Mouse (Mus musculus) forebrain, embryonic 15.5 days (tissue): ENCODE measurements at regions not wholly inside any gene's neighbourhood (a gene's known extent, or its start where the extent isn't known, plus 50 kb on each side); places are given as distances from the start of the nearest gene placed in this dataset.

Experiments
- ATAC-seq: fragments of 200-750 bp; cut with Nextera tagmentation; replicated peaks from 2 replicates; pipeline ENCODE4 v1.8.0; 2017; ENCODE audit warnings: mild to moderate bottlenecking, moderate TSS enrichment, moderate library complexity
- H3K27ac ChIP-seq: fragments of 300-500 bp; sonication (generic); replicated peaks from 2 replicates; pipeline ENCODE4 v1.5.1; 2015; ENCODE audit warnings: mild to moderate bottlenecking, inconsistent platforms
- H3K27me3 ChIP-seq: fragments of 300-500 bp; sonication (generic); 2 replicates; pipeline ENCODE4 v1.6.1; 2015; ENCODE audit warnings: inconsistent platforms
- H3K36me3 ChIP-seq: fragments of 300-500 bp; sonication (generic); 2 replicates; pipeline ENCODE4 v1.6.1; 2015; ENCODE audit warnings: mild to moderate bottlenecking, inconsistent platforms
- H3K4me1 ChIP-seq: fragments of 300-500 bp; sonication (generic); 2 replicates; pipeline ENCODE4 v1.6.1; 2015; ENCODE audit warnings: inconsistent platforms
- H3K4me2 ChIP-seq: fragments of 300-500 bp; sonication (generic); replicated peaks from 2 replicates; pipeline ENCODE4 v1.6.1; 2015; ENCODE audit warnings: mild to moderate bottlenecking, inconsistent platforms
- H3K4me3 ChIP-seq: fragments of 300-500 bp; sonication (generic); 2 replicates; pipeline ENCODE4 v1.5.1; 2015; ENCODE audit warnings: mild to moderate bottlenecking, inconsistent platforms
- H3K9ac ChIP-seq: fragments of 300-500 bp; sonication (generic); replicated peaks from 2 replicates; pipeline ENCODE4 v1.6.1; 2015; ENCODE audit warnings: mild to moderate bottlenecking, inconsistent platforms
- H3K9me3 ChIP-seq: fragments of 300-500 bp; sonication (generic); 2 replicates; pipeline ENCODE4 v1.6.1; 2016; ENCODE audit warnings: inconsistent platforms
- WGBS: fragments of 180-500 bp; shearing (Covaris S2); methylation state at CpG from one replicate; pipeline ENCODE4 v1.1.7; 2015; ENCODE audit warnings: mixed read lengths; 5-methylcytosine and 5-hydroxymethylcytosine counted together

GRCm38 (mm10) chr4:31760116-31760515 is 203.8 kb upstream of the Map3k7 start:
- H3K4me2 ChIP-seq, result no peak overlapping the region
- no peak overlapping the region for H3K4me3 ChIP-seq
- WGBS, result 37% methylated on average over 4 of the region's 4 CpGs
- ATAC-seq, result no peak
- no peaks in the 10 kb centered on the region for H3K4me1 ChIP-seq
- no peaks in the 10 kb centered on the region for H3K36me3 ChIP-seq
- H3K27me3 ChIP-seq, result no peaks in the 10 kb centered on the region
- no peaks in the 10 kb centered on the region for H3K9me3 ChIP-seq
- no peak overlapping the region for H3K27ac ChIP-seq
- H3K9ac ChIP-seq, result no peak overlapping the region

DNA sequence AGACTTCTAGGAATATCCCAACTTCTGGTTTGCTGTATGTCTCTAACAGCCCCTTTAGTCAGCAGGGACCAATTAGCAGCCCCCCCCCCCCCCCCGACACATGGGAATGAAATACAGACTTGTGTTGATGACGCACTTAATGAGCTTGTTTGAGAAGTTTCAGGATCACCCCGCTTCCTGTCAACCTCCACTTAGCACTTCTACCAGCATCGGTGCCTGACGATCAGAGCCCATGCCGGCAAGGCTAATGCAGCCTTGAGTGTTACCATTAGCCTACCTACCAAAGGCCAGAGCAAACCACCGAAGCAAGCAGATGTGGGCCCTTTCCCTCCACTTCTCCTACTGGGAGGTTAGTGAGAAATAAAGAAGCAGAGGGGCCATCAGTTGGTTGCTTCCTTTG is 201.7 kb upstream of the Map3k7 start:
- H3K9ac ChIP-seq, result no peak overlapping the region
- ATAC-seq, result no peak
- WGBS, result 77% methylated on average over 7 of the region's 7 CpGs
- no peak overlapping the region for H3K4me3 ChIP-seq
- H3K27ac ChIP-seq, result no peak overlapping the region
- H3K36me3 ChIP-seq, result no peaks in the 10 kb centered on the region
- H3K4me1 ChIP-seq, result no peaks in the 10 kb centered on the region
- no peaks in the 10 kb centered on the region for H3K27me3 ChIP-seq
- H3K4me2 ChIP-seq, result no peak overlapping the region
- no peaks in the 10 kb centered on the region for H3K9me3 ChIP-seq

DNA sequence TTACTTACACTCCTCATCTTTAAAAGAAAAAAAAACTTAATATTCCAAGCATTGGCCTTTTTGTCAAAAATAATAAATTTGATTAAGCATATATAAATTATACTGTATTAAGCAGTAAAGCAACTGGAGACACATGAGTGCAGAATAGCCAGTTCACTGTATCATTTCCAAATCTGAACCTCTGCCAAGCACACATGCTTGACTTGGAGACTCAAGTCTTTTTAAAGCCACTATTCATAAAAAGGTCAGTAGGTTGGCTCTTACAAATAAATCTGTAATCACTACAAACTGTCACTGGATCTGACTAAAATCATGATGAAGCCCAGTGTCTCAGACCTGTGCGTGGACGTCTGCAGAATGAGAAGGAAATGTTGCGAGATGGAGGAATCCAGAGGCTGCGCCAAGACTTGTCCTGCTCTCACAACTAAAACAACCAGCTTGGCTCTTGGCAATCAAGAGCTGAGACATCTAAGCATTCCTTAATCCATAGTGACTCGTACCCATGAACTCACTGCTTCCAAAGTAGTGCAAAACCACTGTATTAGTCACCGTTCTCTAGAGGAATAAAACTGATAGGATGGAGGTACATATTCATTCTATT is 195.8 kb upstream of the Map3k7 start:
- Histone ChIP-seq H3K36me3 (no peaks in the 10 kb centered on the region), H3K4me3 (no peak overlapping the region), H3K27ac (no peak overlapping the region), H3K27me3 (no peaks in the 10 kb centered on the region), H3K4me1 (no peaks in the 10 kb centered on the region), H3K9ac (no peak overlapping the region), H3K4me2 (no peak overlapping the region), H3K9me3 (no peaks in the 10 kb centered on the region)
- 83% methylated on average over 6 of the region's 6 CpGs for WGBS
- ATAC-seq, result no peak

- Histone ChIP-seq H3K9me3 (no peaks in the 10 kb centered on the region), H3K4me3 (no peak overlapping the region), H3K36me3 (no peaks in the 10 kb centered on the region), H3K4me1 (no peaks in the 10 kb centered on the region), H3K4me2 (no peak overlapping the region), H3K9ac (no peak overlapping the region), H3K27me3 (no peaks in the 10 kb centered on the region), H3K27ac (no peak overlapping the region)
- ATAC-seq, result no peak
- 86% methylated on average over 4 of the region's 4 CpGs for WGBS
These were observed 194.6 kb upstream of the Map3k7 start for GRCm38 (mm10) chr4:31769325-31769724.

DNA sequence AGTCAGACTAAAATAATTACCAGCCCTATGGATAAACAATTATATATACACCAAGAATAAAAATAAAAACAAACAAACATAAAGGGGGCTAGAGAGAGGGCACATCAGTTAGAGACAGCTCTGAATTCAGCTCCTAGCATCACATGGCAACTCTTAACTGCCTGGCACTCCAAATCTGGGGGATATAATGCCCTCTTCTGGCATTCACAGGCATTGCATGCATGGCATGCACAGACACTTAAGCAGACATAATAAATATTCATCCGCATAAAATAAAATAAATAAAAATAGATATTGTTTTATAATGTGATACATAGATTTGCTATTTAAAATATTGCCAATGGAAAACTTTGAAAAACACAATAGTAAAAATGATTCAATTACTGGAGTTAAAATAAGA is 177.6 kb upstream of the Map3k7 start:
- Histone ChIP-seq H3K4me3 (no peak overlapping the region), H3K9ac (no peak overlapping the region), H3K4me2 (no peak overlapping the region), H3K9me3 (no peaks in the 10 kb centered on the region), H3K36me3 (no peaks in the 10 kb centered on the region), H3K27me3 (no peaks in the 10 kb centered on the region), H3K4me1 (no peaks in the 10 kb centered on the region), H3K27ac (no peak overlapping the region)
- 80% methylated on average over 1 of the region's 1 CpGs for WGBS
- ATAC-seq, result no peak

- Histone ChIP-seq H3K4me3 (no peak overlapping the region), H3K9me3 (no peaks in the 10 kb centered on the region), H3K9ac (no peak overlapping the region), H3K36me3 (no peaks in the 10 kb centered on the region), H3K4me1 (no peaks in the 10 kb centered on the region), H3K27me3 (no peaks in the 10 kb centered on the region), H3K27ac (no peak overlapping the region), H3K4me2 (no peak overlapping the region)
- WGBS, result 75% methylated on average over 3 of the region's 3 CpGs
- peak; percentile 60; the same call in 1 of the 2 replicates for ATAC-seq
These were observed 146.2 kb upstream of the Map3k7 start for GRCm38 (mm10) chr4:31817574-31818240.

DNA sequence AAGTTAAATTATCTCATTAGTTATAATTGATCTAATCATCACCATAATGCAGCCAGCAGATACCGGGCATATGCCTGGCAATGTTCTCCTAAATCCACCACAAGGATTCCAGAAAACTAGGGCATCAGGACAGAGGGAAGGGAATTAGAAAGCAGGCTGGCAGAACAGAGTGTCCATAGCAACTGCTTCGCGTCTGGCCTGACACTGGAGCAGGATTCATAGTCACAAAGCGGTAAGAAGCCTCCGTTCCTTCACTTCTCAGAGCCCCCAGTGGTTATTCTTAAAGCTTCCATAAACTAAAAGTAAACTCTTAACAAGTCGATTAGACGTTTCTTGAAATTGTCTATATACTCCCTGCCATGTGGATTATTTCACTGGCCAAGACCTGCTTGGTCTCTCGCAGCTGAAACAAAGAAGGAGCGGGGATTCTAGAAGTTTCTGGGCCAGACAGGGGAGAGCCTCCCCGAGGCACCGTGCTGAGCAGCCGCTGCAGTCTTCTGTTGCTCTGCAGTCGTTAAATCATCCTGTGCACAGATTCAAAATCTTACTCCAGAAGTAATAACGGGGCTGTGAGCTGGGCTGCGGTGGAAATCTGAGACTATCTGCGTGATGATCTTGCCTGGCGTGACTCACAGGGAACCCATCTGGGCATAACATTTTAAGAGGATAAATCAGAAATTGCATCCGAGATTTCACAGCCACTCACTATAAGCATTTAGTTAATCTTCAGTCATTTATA is 144.2 kb upstream of the Map3k7 start:
- 71% methylated on average over 18 of the region's 18 CpGs for WGBS
- H3K27ac ChIP-seq, result no peak overlapping the region
- H3K9me3 ChIP-seq, result no peaks in the 10 kb centered on the region
- no peak overlapping the region for H3K4me3 ChIP-seq
- 0 out of 2 replicates have a peak, but pooled peaks cover 2% of the 10 kb centered on the region for H3K4me1 ChIP-seq
- H3K27me3 ChIP-seq, result no peaks in the 10 kb centered on the region
- H3K9ac ChIP-seq, result no peak overlapping the region
- H3K4me2 ChIP-seq, result no peak overlapping the region
- ATAC-seq, result no peak
- H3K36me3 ChIP-seq, result no peaks in the 10 kb centered on the region

- Histone ChIP-seq H3K4me3 (peak overlapping the region; percentile 19), H3K27ac (no peak overlapping the region), H3K9me3 (no peaks in the 10 kb centered on the region), H3K27me3 (no peaks in the 10 kb centered on the region), H3K4me1 (0 out of 2 replicates have a peak, but pooled peaks cover 2% of the 10 kb centered on the region), H3K36me3 (no peaks in the 10 kb centered on the region), H3K4me2 (peak overlapping the region; percentile 40), H3K9ac (no peak overlapping the region)
- 68% methylated on average over 19 of the region's 19 CpGs for WGBS
- ATAC-seq, result 0 out of 2 replicates have a peak, but pooled peaks have one; percentile 21
These were observed 140.1 kb upstream of the Map3k7 start for GRCm38 (mm10) chr4:31823574-31824348.

DNA sequence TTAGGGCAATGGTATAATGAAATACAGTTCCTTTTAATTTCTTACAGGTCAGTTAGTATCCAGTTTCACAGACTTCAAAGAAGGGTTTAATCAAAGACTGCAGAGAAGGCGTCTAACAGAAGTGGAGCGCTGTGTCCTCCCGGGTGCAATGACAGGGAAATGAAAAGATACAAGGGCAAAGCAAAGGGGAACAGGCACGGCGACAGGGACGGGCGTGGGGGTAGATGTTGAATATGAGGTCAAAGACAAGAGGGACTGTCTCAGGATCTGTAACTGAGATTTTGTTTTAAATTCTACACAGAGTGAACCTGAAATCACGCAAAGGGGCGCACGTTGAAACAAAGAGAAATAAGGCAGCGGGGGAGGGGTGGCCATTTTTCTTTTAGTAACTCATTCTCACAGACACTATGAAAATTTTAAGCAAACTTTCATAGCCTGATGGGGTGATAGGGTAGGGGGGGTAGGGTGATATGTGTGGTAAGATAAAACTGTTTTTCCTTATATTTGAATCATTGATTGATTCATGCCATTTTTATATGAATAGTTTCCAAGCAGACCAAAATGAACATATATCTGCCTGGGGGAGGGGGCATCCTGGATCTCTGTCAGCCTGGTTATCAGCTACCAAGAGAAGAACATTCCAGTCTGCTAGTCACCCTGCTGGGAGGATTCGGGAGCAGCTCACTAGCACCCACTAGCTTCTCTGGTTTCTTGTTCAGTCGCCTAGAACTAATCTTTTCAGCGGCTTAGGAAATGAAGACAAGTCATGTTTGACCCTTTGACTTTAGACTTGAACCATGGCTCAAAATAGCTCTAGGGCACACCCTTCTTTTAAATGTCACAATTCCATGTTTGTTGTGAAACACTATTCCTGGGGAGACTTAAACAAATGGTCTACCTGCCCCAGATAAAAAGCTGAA is 139.1 kb upstream of the Map3k7 start:
- Histone ChIP-seq H3K4me1 (0 out of 2 replicates have a peak, but pooled peaks cover 3% of the 10 kb centered on the region), H3K27ac (no peak overlapping the region), H3K4me2 (peak overlapping the region; percentile 40), H3K9me3 (no peaks in the 10 kb centered on the region), H3K27me3 (no peaks in the 10 kb centered on the region), H3K9ac (no peak overlapping the region), H3K4me3 (peak overlapping the region; percentile 19), H3K36me3 (no peaks in the 10 kb centered on the region)
- WGBS, result 46% methylated on average over 14 of the region's 14 CpGs
- ATAC-seq, result no peak

- H3K27ac ChIP-seq, result no peak overlapping the region
- H3K4me1 ChIP-seq, result peaks cover 9% of the 10 kb centered on the region; the same call in 1 of the 2 replicates
- H3K4me3 ChIP-seq, result no peak overlapping the region
- ATAC-seq, result no peak
- no peaks in the 10 kb centered on the region for H3K9me3 ChIP-seq
- H3K27me3 ChIP-seq, result no peaks in the 10 kb centered on the region
- no peak overlapping the region for H3K4me2 ChIP-seq
- H3K36me3 ChIP-seq, result no peaks in the 10 kb centered on the region
- 84% methylated on average over 3 of the region's 3 CpGs for WGBS
- no peak overlapping the region for H3K9ac ChIP-seq
These were observed 138.5 kb upstream of the Map3k7 start for GRCm38 (mm10) chr4:31825438-31825830.

DNA sequence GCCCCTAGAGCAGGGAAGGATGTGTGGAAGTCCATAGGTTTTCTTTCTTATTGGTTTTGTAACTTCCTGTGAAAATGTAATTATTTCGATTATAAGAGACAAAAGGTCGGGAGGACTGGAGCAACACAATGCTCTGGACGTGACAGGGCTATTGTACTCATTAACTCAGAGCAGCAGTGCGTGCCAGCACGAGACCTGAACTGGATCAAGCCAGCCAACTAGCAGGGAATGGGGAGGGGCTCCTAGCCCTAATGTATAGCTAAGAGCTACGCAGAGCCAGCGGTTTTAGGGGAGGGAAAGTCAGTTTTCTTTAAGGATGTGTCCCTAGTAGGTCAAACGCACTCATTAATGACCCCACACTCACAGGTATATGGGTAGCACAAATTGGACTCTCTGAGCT is 137.2 kb upstream of the Map3k7 start:
- no peaks in the 10 kb centered on the region for H3K9me3 ChIP-seq
- no peak overlapping the region for H3K27ac ChIP-seq
- no peaks in the 10 kb centered on the region for H3K36me3 ChIP-seq
- no peak overlapping the region for H3K4me3 ChIP-seq
- no peak for ATAC-seq
- no peak overlapping the region for H3K4me2 ChIP-seq
- peaks cover 11% of the 10 kb centered on the region; the same call in 1 of the 2 replicates for H3K4me1 ChIP-seq
- H3K27me3 ChIP-seq, result no peaks in the 10 kb centered on the region
- H3K9ac ChIP-seq, result no peak overlapping the region
- 53% methylated on average over 8 of the region's 8 CpGs for WGBS
